Mouse (Mus musculus): ENCODE data around the gene Fbxo6. TPM values are rescaled to one million over a fixed set of nuclear protein-coding genes. Genes with fewer than 3 reads are reported as not detected.
A peak's percentile ranks its signal among the peaks of the same experiment; 100 is the strongest.

Fbxo6 gene
- total RNA-seq, 2 experiments from 2014 or later, result 11.5 to 19.6 TPM

DNA sequence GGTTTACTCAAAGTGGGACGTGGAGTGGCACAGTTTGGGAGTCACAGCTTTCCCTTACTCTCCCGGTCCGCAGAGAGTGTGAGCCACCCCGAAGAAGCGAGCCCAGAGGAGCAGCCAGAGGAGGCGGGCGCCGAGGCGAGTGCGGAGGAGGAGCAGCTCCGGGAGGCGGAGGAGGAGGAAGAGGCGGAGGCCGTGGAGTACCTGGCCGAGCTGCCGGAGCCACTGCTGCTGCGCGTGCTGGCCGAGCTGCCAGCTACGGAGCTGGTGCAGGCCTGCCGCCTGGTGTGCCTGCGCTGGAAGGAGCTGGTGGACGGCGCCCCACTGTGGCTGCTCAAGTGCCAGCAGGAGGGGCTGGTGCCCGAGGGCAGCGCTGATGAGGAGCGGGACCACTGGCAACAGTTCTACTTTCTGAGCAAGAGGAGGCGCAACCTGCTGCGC, 12.1 kb upstream of the Fbxo6 start:
- peak; percentile 61 for ATAC-seq (replicated peaks; ENCODE audit: poor library complexity)

DNA sequence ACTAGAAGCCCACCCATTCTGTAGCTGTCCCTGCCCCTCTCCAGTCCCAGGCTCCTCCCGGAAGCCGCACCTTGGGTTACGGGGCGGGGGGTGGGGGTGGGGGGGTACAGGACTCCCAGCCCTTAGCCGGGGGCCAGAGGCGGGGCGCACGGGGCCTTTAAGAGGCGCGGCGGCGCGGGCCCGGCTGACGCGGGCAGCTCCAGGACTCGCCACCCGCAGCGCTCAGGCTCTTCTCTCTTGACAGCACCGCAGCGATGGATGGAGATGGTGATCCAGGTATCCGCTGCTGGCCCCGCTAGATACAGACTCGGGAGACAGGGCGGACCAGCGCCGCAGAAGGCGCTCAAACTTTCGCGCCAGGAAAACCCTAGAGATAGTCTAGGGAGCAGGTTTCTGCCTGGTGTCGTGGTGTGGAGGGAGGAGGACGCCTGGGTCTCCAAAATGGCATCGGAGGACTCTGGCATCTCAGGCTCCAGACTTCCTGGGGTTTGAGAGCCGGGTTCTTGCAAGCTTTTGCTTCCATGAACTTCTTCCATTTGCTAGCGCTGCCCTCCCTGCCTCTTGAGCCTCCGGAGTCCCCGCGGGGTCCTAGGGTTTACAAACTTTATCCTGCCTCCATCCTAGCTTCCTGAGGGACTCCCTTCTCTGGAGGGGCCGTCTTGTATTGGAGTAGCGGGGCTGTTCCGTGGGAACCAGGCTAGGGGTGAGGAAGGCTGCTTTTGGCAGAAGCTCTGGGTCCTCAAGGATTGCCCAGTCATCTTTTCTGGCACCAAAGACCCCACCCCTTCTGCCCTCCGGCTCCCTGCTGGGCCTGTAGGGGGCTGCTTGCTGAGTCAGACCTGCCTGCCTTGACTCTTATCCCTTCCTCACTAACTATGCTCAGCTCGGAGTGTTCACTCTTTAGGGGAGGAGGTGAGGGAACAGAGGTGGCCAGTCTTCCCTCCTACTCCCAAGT, 8.8 kb upstream of the Fbxo6 start, which contains the start of the genes Fbxo44 and Fbxo2:
TSS of gene Fbxo44 (minus strand) at position 47 of the 955 bp plus-strand sequence.
TSS of gene Fbxo2 (plus strand) at position 186 of the 955 bp plus-strand sequence.
- no peak for ATAC-seq (replicated peaks; ENCODE audit: poor library complexity)

DNA sequence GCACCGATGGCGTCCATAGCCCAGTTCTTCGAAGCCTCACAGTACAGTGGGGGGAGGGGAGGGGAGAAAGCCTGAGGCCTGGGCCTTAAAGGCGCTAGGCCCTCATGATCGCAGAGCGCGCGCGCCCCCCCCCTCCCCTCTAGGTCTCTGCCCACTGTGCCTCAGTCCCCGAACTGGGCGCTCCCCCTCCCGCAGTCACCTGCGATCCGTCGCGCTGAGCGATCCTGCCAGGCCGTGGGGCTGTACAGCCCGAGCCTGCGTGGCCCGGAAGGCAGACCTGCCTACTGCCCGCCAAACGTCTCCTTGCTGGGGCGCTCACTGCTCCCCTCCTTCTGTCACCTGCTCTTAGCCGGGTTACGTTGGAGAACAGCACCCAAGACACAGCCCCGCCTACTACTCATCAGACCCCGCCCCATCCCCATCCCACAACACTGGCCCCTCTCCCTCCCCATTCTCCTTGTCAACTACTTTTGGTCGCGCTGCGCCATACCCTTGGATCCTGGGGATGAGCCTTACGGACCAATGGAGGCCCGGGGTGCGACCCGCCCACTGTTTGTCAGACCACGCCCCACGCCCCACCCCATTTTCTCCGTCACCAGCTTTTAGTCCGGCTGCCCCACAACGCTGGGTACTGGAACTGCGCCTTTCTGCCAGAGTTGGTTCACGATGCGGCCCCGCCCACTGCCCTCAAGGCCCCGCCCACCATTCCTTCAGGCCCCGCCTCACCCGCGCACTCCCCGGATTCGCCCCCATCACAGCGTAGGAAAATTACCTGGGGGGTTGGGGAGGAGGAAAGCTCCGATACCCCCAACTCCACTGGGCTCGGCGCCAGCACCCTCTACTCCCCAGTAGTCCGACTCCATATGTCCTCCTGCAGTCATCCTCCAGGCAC, 7.8 kb upstream of the Fbxo6 start:
- ATAC-seq (replicated peaks; ENCODE audit: poor library complexity), result peak; percentile 73

DNA sequence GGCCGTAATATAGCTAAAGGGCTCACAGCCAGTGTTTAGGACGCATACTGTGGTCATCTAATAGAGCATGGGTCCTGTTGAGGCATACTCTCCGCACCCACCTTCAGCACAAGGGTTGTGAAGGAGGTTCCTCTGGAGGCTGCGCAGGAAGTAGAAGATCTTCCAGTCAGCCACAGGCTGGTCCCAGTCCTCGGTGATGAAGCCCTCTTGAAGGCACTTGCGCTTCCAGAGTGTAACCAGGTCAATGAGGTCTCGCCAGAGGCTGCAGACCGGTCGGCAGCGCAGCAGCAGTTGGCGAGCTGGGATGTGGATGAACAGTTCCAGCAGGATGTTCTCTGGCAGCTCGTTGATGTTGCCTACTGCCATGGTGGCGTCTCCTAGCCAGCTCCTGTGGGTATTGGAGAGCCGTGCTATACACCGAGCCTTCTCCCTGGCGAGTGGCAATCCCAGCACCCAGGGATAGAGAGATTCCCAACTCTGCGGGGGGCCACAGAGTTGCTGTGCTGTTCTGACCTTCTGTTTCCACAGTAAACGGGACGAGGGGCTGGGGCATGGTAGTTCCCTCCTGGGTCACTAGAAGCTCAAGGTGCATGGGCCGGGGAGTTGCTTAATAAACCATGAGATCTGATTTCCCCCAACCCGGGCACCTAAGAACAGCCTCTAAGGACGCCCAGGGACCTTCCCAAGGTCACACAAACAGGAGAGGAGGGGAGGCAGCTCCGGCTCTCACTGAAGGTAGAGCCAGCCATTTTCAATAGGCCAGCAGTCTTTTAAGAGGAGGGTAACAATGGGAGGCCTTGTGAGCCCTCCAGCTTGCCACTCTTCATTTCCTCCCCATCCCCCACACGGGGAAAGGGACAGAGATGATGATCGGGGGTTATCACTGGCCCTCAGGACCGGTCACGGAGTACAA, 6.8 kb upstream of the Fbxo6 start:
- ATAC-seq (replicated peaks; ENCODE audit: poor library complexity), result no peak

DNA sequence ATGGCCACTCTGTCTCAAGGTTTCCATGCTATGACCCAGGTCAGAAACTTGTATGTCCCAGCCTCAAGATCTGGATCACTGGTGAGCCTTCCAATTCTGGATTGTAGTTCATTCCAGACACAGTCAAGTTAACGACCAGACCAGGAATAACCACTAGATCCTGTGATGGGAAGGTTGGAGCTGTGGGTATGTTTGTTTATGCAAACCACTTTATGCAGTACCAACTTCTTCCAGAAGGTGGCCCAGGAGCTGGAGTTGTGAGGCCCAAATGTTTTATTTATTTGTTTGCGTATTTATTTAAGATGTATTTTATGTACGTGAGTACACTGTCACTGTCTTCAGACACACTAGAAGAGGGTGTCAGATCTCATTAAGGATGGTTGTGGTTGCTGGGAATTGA, 3.0 kb upstream of the Fbxo6 start:
- ATAC-seq (replicated peaks; ENCODE audit: poor library complexity), result no peak

DNA sequence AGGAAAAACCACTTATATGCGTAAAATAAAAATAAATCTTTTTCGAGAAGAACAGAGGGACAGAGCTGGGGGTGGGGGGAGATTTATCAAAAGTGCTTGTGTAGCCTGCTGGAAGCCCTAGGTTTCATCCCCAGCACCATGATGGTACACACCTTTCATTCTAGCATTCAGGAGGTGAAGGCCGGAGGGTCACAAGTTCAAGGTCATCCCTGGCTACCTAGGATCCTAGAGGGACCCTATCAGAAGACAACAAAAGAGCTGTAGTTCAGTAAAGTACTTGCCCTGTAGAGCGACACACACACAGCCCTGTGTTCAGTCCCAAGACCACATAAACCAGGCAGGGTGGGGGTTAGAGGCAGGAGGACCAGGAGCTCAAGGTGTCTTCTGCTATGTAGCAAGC, 2.1 kb upstream of the Fbxo6 start:
- ATAC-seq (replicated peaks; ENCODE audit: poor library complexity), result no peak

DNA sequence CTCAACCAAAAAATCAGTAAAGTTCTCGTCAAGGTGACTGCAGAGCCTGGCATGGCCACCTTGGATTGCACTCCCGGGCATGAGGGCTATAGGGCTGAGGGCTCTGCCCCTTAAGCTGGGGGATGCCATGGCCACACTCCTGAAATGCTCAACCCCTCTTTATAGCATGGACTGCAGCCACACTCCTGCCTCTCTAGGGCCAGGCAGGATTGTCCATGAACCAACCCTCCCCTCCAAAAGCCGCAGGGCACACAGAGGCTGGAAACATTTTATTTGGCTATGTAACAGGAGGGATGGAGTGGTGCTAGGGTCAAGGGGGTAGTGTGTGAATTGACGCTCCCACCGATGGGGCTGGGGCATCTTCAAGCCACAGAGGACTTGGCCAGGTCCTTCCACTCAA, 607 bp upstream of the Fbxo6 start:
- ATAC-seq (replicated peaks; ENCODE audit: poor library complexity), result no peak

DNA sequence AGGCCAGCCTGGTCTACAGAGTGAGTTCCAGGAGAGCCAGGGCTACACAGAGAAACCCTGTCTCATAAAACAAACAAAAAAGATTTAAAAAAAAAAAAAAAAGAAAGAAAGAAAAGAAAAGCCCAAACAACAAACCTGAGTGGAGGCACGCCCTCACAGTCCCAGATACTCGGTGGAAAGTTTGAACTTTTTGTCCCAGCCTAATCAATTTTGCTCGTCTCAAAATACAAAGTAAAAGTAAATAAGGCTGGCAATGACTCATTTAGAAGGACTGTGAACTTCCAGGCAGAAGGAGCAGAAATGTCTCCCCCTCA, 1.0 kb downstream of the Fbxo6 start:
- ATAC-seq (replicated peaks; ENCODE audit: poor library complexity), result no peak

DNA sequence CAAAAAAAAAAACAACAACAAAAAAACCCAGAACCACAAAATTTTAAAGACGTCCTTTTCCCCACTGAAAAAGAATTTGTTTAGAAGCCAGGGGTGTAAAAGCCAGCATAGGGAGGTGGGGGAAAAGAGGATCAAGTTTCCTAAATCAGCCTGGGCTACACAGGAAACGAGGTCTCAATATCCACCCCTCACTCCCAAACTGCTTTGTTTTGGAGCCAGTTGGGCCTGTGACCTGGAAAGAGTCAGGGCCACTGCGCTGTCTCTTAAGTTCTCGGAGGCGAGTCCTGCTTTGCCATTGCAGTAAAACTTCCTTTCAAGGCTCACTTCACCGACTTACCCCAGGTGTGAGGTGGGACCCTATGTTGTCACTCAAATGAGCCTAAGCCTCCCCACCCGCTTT, 1.7 kb downstream of the Fbxo6 start:
- ATAC-seq (replicated peaks; ENCODE audit: poor library complexity), result no peak

DNA sequence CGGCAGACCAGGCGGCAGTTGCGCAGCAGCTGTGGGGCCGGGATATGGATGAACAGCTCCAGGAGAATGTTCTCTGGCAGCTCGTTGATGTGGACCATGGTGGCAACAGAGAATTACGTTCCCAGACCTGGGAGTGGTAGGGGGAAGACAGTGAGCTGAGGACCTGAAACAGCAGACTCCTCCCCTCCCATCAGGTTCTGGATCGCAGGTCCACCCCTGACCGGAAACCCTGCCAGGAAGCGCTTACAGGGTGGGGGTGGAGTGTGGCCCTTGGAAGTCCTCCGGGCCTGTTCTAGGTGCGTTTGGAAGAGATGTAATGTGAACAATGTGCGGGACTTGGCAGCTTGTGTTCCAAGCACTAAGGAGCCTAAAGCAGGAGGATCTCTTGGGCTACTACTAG, 2.4 kb downstream of the Fbxo6 start:
- ATAC-seq (replicated peaks; ENCODE audit: poor library complexity), result no peak

DNA sequence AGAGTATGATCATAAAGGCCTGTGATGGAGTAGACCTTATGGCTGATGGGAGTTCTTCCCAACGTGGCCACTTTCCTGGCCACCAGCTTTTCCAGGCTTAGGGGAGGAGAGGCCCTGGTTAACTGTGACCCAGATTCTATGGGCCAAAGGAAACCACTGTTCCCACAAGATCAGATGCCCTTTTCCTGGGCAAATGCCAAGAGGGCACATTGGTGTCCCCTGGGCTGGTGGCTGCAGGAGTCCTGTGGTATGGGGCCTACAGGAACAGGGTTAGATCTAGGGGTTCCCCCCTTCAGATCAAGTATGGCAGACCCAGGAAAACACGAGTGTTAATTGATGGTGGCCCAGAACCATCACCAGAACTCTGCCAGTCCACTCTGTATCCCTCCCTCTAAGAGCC, 4.2 kb downstream of the Fbxo6 start:
- no peak for ATAC-seq (replicated peaks; ENCODE audit: poor library complexity)

DNA sequence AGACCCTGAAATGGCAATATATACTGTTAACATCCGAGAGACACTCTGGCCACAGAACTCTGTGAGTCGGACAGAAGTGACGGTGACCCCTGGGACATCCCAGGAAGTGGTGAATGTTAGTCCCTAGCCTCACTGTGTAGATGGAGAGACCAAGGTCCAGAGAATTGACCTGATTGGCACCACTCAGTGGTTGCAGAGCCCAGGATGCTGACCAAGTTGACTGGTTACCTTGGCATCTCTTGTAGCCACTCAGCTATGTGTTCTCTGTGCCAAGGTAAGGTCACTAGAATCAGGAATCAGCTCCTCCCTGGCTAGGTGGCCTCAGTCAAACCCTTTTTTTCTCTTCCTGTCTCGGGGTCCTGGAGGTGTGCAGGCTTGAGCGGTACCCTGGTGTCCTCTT, 8.2 kb downstream of the Fbxo6 start:
- no peak for ATAC-seq (replicated peaks; ENCODE audit: poor library complexity)

DNA sequence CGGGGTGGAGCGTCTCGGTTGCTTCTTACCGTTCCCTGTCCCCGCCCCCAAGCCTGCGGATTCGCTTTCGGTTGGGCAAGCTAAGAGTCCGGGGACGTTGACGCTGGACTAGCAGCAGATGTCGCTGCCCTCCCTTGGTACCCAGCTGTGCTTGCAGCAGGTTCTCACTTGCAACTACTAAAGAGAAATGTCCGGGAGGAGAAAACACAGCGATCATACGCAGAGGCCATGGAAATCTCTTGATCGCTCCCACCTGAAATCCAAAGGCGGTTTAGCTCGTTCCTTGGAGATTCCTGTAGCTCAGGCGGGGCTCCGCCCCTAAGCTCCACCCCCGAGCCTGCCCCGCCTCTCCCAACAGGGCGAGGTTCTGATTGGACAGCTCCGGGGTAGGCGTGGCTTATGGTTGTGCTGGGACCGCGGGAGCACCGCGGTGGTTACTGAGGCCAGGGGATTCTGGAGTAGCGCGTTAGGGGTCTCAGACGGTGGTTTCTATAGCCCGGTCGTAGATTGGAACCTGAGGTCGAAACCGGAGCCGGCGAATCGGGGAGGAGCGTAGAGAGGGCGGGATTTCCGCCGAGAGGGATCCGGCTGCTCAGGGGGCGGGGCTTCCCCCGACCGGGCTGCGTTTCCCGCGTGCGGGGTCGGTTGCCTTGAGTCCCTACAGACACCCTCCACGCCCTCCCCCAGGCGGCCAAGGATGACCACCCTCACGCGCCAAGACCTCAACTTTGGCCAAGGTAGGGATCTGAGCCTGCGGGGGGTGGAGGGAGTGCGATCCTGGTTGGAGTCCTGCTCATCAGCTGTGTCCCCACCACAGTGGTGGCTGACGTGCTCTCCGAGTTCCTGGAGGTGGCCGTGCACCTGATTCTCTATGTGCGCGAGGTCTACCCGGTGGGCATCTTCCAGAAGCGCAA, 11.6 kb downstream of the Fbxo6 start:
- peak; percentile 89 for ATAC-seq (replicated peaks; ENCODE audit: poor library complexity)

DNA sequence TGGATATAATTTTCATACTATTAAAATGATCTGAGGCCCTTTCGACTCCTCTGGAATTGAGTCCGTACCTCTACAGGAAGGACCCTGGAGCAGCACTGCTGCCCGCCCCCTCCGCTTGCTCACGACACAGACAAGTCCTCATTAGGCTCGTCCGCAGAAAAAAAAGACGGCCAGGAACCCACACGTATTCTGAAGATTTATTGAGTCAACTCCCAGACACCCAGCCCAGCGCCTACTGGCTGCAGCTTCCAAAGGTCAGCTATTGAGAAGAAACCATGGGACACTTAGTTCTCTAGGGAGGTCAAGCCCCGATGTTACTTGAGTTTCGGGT, 12.2 kb downstream of the Fbxo6 start:
- ATAC-seq (replicated peaks; ENCODE audit: poor library complexity), result peak; percentile 37

DNA sequence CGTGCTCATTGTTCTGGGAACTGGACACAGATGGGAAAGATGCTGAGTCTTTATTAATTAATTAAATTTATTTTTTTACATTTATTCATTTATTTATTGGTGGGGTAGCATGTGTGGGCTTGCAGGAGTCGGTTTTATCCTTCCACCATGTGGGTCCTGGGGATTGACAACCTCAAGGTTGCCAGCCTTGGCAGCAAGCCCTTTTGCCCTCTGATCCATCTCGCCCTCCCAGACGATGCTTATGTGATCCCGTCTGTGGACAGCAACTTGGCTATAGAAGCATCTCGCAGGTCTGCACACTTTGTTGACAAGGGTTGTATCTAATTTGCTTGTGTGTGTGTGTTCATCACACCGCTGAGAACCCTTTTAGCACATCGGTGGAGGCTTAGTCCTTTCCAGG, 14.4 kb downstream of the Fbxo6 start:
- ATAC-seq (replicated peaks; ENCODE audit: poor library complexity), result no peak

DNA sequence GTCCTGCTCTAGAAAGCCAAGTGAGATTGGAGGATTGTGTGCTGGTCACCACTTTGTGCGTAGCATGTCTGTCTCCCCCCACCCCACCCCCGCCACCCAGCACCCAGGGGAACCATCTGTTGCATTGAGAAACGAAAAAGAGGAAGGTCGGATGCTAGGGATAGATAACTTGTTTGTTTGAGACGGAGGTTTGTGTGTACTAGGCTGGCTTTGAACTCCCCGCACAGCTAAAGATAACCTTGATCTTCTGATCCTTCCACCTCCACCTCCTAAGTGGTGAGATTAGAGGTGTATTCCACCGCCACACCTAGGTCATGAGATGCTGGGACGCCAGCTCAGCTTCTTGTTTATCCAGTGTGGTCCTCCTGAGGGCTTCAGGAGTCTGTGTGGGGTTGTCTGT, 17.0 kb downstream of the Fbxo6 start:
- peak; percentile 25 for ATAC-seq (replicated peaks; ENCODE audit: poor library complexity)

DNA sequence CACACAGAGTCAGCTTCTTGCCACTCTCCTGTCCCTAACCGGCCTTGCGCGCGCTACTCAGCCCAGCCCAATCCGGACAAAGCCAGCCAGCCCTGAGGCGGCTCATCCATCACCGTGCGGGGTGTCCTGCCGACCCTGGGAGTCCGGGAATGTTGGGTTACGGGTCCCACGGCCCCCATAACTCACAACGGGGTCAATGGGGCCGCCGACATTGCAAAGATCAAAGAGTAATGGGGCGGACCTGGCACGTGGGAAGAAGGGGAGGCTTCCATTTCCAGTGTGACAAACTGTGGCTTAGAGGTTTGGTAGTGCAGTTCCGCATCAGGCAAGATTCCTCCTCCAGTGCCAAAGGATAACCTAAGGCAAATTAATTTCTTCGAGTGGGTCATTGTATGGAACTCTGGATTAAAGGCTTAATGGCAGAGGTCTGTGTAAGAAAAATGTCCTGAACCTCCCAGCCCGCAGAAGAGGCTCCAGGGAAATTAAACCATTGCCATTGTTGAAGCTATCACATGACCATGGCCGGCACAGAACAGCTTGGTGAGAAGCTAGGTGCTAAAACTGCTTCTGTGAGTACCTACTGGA, 20.4 kb downstream of the Fbxo6 start:
- no peak for ATAC-seq (replicated peaks; ENCODE audit: poor library complexity)

DNA sequence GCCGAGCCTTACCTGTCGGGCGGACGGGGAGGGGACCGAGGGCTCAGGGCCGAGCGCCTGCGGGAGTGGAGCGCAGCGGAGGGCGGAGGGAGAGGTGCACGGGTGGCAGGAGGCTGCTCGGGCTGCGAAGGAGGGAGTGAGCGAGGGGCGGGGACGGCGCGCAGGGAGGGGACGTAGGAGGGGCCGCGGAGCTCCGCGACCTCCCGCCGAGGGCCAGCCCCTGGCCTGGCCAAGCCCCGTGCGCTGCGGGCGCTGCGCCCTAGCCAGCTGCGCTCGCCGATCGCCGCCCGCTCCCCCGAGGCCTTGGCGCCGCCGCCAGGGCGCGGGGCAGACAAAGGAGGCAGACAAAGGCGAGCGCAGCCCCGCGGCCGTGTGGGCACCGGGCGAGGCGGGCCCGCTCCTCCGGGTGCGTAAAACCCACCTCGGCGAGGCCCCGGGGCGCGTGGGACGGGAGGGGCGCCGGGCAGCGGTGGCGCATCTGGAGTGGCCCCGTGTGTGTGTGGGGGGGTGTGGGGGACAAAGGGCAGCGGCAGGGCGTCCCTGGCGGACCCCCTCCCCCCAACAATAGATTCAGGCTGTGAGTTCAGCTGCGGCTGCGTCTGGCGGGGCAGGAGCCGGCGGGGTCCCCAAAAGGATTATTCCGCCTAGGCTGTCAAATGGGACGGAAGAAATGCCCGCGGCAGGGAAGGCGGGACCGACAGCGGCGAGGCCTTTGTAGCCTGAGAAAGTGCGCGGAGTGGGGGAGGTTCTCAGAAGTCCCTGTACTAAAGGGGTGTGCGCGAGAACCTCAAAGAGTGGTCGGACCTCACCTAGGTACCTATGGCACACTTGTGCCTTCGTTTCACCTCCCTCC, 21.2 kb downstream of the Fbxo6 start, which contains the start of gene Draxin:
TSS of gene Draxin (minus strand) at position 138 of the 853 bp plus-strand sequence.
- peak; percentile 38 for ATAC-seq (replicated peaks; ENCODE audit: poor library complexity)

Measured in megakaryocyte progenitor cell, adult 5-6 weeks (primary cell).